Mouse (Mus musculus): Measurements from ENCODE around the gene B9d1.

B9d1 gene

GRCm38 (mm10) chr11:61489085-61489484 lies 15.9 kb upstream of the B9d1 start:
- DNase-seq (ENCODE audit: low spot score in 2 of 2), result no peak

DNA sequence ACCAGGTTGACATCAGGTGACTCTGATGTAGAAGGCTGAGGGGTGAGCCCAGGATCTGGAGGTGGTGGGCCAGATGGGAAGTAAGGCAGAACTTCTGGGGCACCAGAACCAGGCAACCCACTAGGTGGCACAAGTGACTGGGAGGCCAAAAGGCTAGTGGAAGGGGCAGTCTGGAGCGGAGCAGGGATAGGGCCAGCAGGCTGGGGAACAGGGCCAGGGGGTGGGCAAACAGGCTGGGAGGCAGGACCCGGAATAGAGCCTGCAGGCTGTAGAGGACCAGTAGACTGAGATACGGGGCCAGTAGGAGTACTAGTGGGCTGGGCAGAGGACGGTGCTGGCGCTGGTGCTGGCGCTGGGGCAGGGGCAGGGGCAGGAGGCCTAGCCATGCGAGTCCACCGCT lies 15.1 kb upstream of the B9d1 start:
- no peak for DNase-seq (ENCODE audit: low spot score in 2 of 2)

GRCm38 (mm10) chr11:61490944-61491520 lies 13.9 kb upstream of the B9d1 start:
- DNase-seq (ENCODE audit: low spot score in 2 of 2), result no peak

DNA sequence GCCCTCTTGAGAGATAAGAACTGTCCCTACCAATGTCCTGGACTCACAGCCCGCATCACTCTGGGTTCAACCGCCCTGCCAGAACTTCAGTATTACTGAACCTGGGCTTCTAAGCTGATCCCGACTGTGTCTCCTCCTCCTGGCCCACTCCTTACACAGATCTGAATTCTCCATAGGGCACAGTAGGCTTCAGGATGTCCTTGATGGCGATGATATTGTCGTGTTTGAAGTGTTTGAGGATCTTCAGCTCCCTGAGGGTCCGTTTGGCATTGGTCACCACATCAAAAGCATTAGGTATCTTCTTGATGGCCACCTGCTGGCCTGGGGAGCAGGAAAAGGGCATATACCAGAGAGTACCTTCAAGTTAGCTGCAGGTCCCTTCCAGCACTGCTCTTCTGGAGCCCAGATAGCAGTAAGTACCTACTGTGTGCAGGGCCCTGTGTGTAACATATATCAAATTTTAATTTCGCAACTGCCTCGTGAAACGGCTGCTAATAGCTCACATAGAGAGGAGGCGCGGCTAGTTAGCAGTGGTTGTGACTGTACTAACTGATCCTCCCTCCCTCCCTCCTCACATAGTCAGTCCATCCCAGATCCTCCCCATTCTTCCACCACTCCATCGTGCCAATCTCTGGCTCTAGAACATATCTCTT lies 12.1 kb upstream of the B9d1 start:
- DNase-seq (ENCODE audit: low spot score in 2 of 2), result no peak

DNA sequence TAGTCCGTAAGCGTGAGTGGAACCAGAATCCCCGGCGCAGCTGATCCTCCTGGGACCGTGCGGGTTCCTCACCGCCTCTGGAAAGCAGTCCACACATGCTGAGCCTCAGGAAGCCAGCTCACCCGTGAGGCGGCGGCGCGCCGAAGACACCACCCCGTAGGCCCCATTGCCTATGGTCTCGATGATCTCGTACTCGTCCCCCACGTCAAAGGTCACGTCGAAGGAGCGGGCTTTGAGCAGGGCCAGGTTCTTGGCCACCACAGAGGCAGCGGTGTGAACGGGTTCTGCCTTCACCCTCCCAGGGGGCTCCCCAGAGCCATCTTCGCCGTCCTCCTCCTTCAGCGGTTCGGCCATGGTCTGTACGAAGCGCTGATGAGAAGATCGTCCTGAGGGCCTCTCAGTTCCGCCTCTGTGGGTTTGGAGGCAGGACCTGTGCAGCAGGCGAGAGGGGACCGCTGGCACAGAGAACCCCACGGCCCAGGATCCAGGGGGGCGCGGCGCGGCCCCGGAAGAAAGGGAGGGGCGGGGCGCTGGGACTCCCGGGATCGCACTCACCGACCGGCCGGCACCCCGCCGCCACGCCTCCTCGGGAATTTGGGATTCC lies 11.3 kb upstream of the B9d1 start:
- peak in 1 of 2 experiments; percentile 25 for DNase-seq (ENCODE audit: low spot score in 2 of 2)

GRCm38 (mm10) chr11:61494129-61494997 lies 10.6 kb upstream of the B9d1 start, which contains the start of gene Mapk7:
Gene Mapk7, minus strand, starts transcription at chr11:61494406.
- peak; percentile 97 to 98 for DNase-seq (ENCODE audit: low spot score in 2 of 2)

- DNase-seq (ENCODE audit: low spot score in 2 of 2), result no peak
Observed at GRCm38 (mm10) chr11:61495528-61495927, 9.4 kb upstream of the B9d1 start.

GRCm38 (mm10) chr11:61497490-61497889 lies 7.5 kb upstream of the B9d1 start:
- no peak for DNase-seq (ENCODE audit: low spot score in 2 of 2)

DNA sequence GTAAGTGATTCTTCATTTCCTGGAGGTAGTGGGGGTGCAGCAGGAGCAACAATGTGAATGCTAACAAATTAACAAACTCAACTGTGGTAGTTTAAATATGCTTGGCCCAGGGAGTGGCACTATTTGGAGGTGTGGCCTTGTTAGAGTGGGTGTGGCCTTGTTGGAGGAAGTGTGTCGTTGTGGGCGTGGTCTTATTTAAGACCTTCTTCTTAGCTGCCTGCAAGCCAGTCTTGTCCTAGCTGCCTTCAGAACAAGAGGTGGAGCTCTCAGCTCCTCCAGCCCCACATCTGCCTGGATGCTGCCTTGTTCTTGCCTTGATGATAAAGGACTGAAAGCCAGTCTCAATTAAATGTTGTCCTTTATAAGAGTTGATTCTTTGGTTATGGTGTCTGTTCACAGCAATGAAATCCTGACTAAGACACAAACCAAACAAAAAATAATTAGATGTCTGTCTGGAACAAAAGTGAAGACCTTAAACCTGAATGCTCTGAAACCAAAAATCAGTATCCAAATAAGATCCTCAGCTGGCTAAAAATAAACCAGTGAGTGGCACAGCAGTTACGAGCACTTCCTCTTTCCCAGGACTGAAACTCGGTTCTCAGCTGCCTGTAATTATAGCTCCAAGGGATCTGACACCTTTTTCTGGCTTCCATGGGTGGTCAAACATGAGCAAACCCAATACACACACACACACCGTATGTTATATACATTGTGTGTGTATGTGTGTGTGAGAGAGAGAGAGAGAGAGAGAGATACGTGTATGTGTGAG lies 6.0 kb upstream of the B9d1 start:
- DNase-seq (ENCODE audit: low spot score in 2 of 2), result no peak

- no peak for DNase-seq (ENCODE audit: low spot score in 2 of 2)
Observed at GRCm38 (mm10) chr11:61503933-61504332, 1.0 kb upstream of the B9d1 start.

- DNase-seq (ENCODE audit: low spot score in 2 of 2), result peak in 1 of 2 experiments; percentile 32
Observed at GRCm38 (mm10) chr11:61514953-61515352, 10.0 kb downstream of the B9d1 start.

DNA sequence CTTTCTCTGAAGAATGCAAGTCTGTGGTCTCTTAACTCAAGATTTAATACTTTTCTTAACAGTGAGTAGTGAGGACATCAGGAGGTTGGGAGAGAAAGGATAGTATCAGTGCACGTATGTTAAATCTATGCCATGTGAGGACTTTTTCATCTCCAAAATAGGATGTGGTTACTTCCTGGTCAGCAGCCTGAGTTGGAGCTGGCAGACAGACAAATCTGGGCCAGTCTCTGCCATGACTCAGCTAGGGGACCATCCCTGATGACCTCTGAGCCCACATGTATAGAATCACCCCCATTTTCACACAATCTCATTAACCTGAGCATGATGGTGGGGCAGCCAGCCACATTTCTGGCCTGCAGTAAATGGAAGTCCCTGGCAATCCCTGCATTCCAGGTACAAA lies 13.0 kb downstream of the B9d1 start:
- no peak for DNase-seq (ENCODE audit: low spot score in 2 of 2)

DNA sequence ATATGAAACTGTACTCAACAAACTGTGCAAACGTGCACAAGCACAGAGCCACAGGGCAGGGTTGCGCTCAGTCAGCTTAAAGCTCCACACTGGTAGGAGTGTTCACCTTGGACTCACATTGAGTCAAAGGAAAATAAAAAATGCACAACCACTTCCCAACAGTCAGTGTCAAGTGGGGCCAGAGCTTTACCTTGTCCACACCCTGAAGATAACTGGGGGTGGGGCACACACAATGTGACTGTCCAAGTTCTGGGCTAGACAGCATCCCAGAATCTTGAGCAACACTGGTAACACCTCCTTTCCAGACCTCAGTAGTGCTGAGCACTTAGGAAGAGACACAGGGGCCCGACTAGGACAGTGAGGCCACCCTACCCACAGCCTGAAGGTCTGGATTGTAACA lies 13.9 kb downstream of the B9d1 start:
- no peak for DNase-seq (ENCODE audit: low spot score in 2 of 2)

- DNase-seq (ENCODE audit: low spot score in 2 of 2), result no peak
Observed at GRCm38 (mm10) chr11:61519484-61520107, 14.7 kb downstream of the B9d1 start.

GRCm38 (mm10) chr11:61526872-61527271 lies 21.9 kb downstream of the B9d1 start:
- DNase-seq (ENCODE audit: low spot score in 2 of 2), result no peak

- no peak for DNase-seq (ENCODE audit: low spot score in 2 of 2)
Observed at GRCm38 (mm10) chr11:61529268-61529713, 24.3 kb downstream of the B9d1 start.

DNA sequence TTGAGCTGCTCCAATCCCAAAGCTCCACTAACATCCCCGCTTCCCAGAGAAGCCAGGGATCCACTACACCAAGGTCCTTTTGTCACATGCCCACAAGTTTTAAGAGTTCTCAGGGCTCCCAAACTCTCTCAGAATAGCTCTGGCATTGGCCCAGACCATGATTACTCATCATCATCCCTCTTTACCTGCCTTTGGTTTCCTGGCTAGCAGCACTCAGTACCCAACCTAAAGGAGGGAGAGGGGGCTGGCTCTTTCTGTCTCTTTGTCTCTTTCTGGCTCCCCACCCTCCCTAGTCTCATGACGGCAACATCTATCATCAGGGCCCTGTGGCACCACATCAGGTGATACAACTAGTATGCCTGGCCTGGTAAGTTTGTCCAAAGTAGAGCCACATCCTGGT lies 27.9 kb downstream of the B9d1 start:
- no peak for DNase-seq (ENCODE audit: low spot score in 2 of 2)

DNA sequence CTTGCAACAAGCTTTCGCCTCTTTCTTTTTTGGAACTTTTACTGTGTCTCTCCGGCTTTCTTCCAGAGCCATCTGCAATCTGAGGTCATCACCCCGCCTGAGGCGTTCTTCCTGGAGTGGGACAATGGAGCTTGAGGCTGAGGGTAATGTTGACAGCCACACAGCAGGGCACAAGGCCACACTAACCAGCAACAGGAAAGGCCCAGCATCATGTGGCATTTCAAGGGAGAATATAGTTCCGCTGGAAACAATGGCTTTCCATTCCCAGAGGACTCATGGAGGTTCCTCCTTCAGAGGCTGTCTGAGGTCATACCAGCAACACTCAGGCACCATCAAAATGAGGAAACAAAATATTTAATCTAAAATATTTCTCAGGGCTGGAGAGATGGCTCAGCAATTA lies 28.6 kb downstream of the B9d1 start:
- DNase-seq (ENCODE audit: low spot score in 2 of 2), result no peak

GRCm38 (mm10) chr11:61535530-61535929 lies 30.6 kb downstream of the B9d1 start:
- DNase-seq (ENCODE audit: low spot score in 2 of 2), result no peak

DNA sequence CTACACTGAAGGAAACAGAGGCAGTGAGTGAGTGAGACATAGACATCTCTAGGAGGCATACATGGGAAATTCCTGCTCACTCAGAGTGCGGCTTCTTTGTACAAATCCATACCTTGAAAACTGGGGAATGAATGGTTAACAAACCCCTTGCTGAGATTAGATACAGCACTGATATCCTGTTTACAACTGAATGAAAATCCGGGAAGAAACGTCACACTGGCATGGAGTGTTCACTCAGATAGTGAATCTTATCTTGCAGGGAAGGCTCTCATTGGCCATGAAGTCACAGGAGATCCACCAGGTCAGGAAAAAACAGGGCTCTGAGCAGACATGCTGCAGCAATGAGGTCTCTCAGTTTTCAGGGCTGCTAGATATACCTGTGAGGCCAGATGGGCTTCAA lies 32.0 kb downstream of the B9d1 start:
- no peak for DNase-seq (ENCODE audit: low spot score in 2 of 2)

- DNase-seq (ENCODE audit: low spot score in 2 of 2), result no peak
Observed at GRCm38 (mm10) chr11:61537362-61537761, 32.4 kb downstream of the B9d1 start.
